Mouse (Mus musculus): ENCODE measurements around the gene Neurl1b. TPM values are rescaled to one million over a fixed set of nuclear protein-coding genes. Genes with fewer than 3 reads are reported as not detected.

Neurl1b gene
- total RNA-seq, 2 experiments from 2014 or later, result 68.8 to 75.0 TPM

- H3K27ac ChIP-seq, result no peak overlapping the region
- DNase-seq (ENCODE audit: low spot score in 2 of 2), result no peak
- H3K4me3 ChIP-seq, result no peak overlapping the region
- TF ChIP-seq CTCF (conservative IDR thresholded peaks at IDR 0.05), result no peak
These were observed 77.6 kb downstream of the Neurl1b start for GRCm38 (mm10) chr17:26492246-26492645.

- DNase-seq (ENCODE audit: low spot score in 2 of 2), result no peak
- Histone ChIP-seq H3K27ac (no peak overlapping the region), H3K4me3 (no peak overlapping the region)
- TF ChIP-seq CTCF (conservative IDR thresholded peaks at IDR 0.05), result no peak
These were observed 80.2 kb downstream of the Neurl1b start for GRCm38 (mm10) chr17:26494642-26495468.

Other genes starting within 250 kb of the Neurl1b start
- gene Pdia2, start 215.7 kb upstream of the Neurl1b start, total RNA-seq (2021), result under 1 TPM in 1 of 2 experiments, not detected in 1; 0.61 TPM
- 10 to 100 TPM; 49.2 to 56.9 TPM for gene Rgs11, start 211.9 kb upstream of the Neurl1b start, total RNA-seq (2021)
- 10 to 100 TPM; 59.4 to 61.4 TPM for gene Arhgdig, start 207.0 kb upstream of the Neurl1b start, total RNA-seq (2021)
- 10 to 100 TPM; 18.8 to 21.0 TPM for gene Fam234a, start 170.6 kb upstream of the Neurl1b start, total RNA-seq (2021)
- gene Luc7l, start 161.9 kb upstream of the Neurl1b start, total RNA-seq (2021), result 10 to 100 TPM; 87.5 to 91.9 TPM
- 100 to 1,000 TPM; 121 to 124 TPM for gene Ergic1, start 146.7 kb downstream of the Neurl1b start, total RNA-seq (2021)
- 10 to 100 TPM; 14.9 to 20.9 TPM for gene Dusp1, start 147.3 kb downstream of the Neurl1b start, total RNA-seq (2021)
- gene Atp6v0e, start 248.4 kb downstream of the Neurl1b start, total RNA-seq (2021), result 10 to 100 TPM; 47.0 to 56.7 TPM

All from layer of hippocampus, adult 2 months (tissue).